Mouse (Mus musculus): ENCODE results near the gene Sult6b2. TPM values are rescaled to one million over a fixed set of nuclear protein-coding genes. Genes with fewer than 3 reads are reported as not detected.

Sult6b2 gene
- polyA plus RNA-seq, 1 experiment: not detected

GRCm38 (mm10) chr6:142795655-142796441, 8.5 kb downstream of the Sult6b2 start:
- TF ChIP-seq GATA1 (IDR thresholded peaks at IDR 0.05; ENCODE audit: low read length): no peak

DNA sequence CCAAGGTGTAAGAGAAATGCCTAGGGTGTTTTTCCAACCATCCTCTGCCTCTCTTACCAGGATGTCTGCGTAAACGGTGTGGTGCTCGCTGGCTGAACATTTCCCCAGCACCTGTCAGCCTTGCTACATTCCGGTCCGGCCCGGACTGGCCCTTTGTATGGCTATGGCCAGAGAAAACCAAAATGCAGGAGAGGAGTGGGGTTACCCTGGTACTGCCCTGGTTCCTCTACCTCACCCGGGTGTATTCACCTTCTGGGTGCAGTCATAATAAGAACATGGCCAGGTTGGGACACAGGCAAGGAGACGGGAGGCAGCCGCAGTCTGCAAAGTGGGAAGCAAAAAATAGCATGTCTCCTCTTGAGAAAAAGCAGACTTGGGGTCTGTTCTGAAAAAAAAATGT, 9.2 kb downstream of the Sult6b2 start:
- TF ChIP-seq GATA1 (IDR thresholded peaks at IDR 0.05; ENCODE audit: low read length): no peak

DNA sequence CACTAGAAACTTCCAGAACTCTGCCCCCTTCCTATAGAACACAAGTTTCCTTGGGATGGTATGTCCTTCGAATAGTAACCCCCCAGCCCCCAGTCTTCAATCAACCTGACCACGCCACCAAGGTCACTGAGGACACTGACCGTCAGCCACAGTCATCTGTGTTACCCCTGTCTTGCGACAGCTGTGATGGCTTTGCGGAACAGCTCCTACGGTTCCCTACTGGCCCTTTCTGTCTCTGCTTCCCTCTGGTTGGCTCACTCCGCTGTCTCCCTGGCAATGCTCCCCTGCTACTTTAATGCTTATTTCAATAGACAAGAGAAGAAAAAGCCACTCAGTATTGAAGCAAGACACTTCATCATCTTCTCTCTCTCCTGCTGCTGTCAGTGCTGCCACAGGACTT, 10.8 kb downstream of the Sult6b2 start:
- no peak for TF ChIP-seq GATA1 (IDR thresholded peaks at IDR 0.05; ENCODE audit: low read length)

DNA sequence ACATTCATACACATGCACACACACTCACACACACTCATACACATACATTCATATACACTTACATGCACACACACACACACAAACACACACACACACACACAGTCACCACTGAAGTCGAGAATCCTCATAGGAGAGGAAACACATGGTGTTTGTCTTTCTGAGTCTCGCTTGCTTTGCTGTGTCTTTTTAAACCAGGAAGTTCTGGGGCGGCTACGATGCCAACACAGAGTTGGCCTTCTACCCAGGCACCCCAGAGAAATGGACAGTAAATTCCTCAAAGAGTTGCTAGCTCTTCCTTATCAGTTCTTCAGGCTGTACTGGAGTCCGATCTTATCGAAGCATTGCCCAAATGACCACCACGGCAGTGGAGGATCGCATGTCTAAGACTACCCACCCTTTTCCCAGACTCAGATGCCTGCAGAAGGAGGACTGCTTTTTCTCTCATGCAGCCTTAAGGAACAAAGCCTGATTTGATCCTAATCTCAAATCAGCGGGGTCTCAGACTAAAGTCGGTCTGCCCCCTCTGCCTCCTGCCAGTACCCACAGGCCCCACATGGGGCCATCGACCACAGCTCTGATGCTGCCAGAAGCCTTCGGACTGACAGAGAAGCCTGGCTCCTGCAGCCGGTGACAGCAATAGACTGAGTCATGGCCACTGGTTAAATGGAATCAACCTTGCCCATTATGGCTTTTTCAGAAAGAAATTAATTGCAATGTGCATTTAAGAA, 11.9 kb downstream of the Sult6b2 start:
- TF ChIP-seq GATA1 (IDR thresholded peaks at IDR 0.05; ENCODE audit: low read length): no peak

DNA sequence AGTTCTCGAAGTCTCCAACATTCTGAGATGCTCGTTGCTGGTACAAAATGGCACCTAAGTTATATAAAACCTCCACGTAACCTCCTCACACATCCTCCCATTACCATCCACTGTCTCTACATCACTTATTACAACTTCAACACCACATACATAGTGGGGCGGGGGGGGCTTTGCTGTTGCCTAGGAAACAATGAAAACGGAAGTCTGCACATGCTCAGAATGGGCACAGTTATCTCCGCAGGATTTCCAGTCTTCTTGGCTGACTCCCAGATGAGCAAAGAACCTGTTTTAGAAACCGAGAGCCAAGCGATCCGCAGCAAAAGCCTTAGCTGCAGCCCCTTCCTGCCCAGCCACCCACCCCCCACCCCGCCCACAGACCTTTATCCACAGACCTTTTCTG, 14.6 kb downstream of the Sult6b2 start:
- TF ChIP-seq GATA1 (IDR thresholded peaks at IDR 0.05; ENCODE audit: low read length): no peak

DNA sequence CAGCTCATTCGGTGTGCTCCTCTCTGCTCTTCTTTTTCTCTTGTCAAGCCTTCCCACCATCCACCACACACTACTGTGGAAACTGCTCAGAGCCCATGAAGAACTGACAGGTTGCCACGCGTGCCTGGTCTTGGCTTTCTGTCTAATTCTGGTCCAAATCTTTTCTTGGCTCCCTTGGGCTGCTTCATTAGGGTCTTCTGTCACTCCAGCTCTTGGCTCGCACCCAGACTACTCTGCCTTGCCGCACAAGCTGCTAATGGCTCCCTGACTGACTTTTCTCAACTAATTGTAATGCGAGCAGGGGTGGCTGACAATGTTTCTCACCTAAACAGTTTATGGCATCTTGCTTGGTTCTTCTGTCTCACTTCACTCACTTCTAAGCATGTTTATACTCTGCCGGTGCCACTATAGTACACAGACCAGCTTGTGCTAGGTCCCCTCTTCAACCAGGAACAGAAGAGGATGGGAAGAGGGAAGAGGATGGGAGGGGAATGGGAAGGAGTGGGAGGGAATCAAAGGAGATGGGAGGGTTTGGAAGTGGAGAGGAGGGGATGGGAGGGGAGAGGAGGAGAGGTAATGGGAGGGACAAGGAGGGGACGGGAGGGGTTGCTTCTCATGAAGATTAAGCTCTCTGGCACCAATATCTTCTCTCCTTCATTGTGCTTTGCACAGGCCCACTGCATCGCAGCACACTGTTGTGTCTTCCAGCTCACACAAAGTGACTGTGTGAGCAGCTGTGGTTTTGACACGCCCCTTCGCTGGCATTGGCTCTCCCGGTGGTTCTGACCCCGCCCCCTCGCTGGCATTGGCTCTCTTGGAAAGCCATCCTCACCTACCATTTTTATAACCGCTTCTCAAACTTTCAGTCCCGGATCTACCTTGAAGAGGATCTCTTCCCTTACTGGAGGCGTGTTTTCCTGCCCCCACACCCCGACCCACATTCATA, 16.0 kb downstream of the Sult6b2 start:
- no peak for TF ChIP-seq GATA1 (IDR thresholded peaks at IDR 0.05; ENCODE audit: low read length)

- no peak for TF ChIP-seq GATA1 (IDR thresholded peaks at IDR 0.05; ENCODE audit: low read length)
Measured at GRCm38 (mm10) chr6:142786106-142786505, 18.2 kb downstream of the Sult6b2 start.

DNA sequence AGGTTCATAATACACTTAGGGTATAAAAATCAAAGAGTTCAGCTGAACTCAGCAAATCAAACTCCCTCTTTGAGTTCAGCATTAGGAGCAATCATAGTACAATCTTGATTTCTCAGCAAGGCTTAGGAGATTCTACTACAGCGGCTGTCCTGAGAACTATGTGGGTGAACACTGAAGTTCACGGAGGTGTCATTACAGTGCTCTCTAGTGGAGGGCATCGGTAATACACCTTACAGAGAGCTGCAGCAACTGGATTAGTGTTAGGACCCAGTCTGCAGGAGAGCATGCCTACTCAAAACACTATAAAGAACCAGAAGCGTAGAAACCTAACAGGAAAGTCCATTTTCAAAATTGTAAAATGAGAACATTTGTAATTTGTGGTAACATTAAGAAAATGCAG, 19.0 kb downstream of the Sult6b2 start:
- TF ChIP-seq GATA1 (IDR thresholded peaks at IDR 0.05; ENCODE audit: low read length): no peak

DNA sequence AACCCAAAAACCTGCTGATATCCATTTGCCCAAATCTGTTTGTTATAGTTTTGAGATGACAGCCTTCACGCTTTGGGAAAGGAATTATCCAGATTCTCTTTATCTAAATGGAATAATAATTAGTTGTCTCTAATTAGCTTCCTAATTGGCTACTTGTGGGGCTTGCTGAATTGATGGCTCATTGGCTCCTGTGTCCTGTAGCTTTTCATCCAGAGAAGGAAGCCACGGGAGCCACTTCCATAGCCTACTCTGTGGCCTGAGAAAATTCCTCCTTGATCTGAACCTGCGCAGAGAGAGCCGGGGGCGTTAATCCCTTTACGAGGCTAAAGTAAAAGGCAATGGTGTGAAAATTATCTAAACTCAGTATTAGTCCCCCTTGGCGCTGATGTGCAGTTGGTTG, 23.0 kb downstream of the Sult6b2 start:
- TF ChIP-seq GATA1 (IDR thresholded peaks at IDR 0.05; ENCODE audit: low read length): no peak

- no peak for TF ChIP-seq GATA1 (IDR thresholded peaks at IDR 0.05; ENCODE audit: low read length)
Measured at GRCm38 (mm10) chr6:142780574-142781033, 23.7 kb downstream of the Sult6b2 start.

- no peak for TF ChIP-seq GATA1 (IDR thresholded peaks at IDR 0.05; ENCODE audit: low read length)
Measured at GRCm38 (mm10) chr6:142779812-142780573, 24.3 kb downstream of the Sult6b2 start.

- no peak for TF ChIP-seq GATA1 (IDR thresholded peaks at IDR 0.05; ENCODE audit: low read length)
Measured at GRCm38 (mm10) chr6:142779045-142779811, 25.1 kb downstream of the Sult6b2 start.

- peak; percentile 83 for TF ChIP-seq GATA1 (IDR thresholded peaks at IDR 0.05; ENCODE audit: low read length)
Measured at GRCm38 (mm10) chr6:142776935-142777334, 27.4 kb downstream of the Sult6b2 start.

GRCm38 (mm10) chr6:142773566-142773965, 30.7 kb downstream of the Sult6b2 start:
- no peak for TF ChIP-seq GATA1 (IDR thresholded peaks at IDR 0.05; ENCODE audit: low read length)

Data from G1E-ER4 (cell line).